Mouse (Mus musculus): ENCODE measurements around the gene Atp6v0d1.

GRCm38 (mm10) chr8:105482123-105482522 is 83.7 kb downstream of the Atp6v0d1 start:
- TF ChIP-seq CHD2 (IDR thresholded peaks at IDR 0.05; ENCODE audit: low read depth, low read length) (no peak), ZNF384 (IDR thresholded peaks at IDR 0.05; ENCODE audit: low read depth, low read length) (no peak), MAFK (IDR thresholded peaks at IDR 0.05; ENCODE audit: insufficient read depth, low read depth, low read length) (no peak), ZC3H11A (IDR thresholded peaks at IDR 0.05; ENCODE audit: borderline replicate concordance, low read depth, low read length) (no peak)

Data from ES-E14 (cell line).